Mouse (Mus musculus) testis, adult 2 months (tissue): ENCODE data around the gene Gss.

Experiments
- CTCF ChIP-seq: fragments of 200-500 bp; IDR thresholded peaks from 2 replicates; pipeline ENCODE4 v1.5.1; 2012; ENCODE audit warnings: low read depth, mild to moderate bottlenecking, inconsistent platforms, low read length, moderate library complexity; ENCODE audit not compliant: control insufficient read depth, insufficient read depth, insufficient replicate concordance
- POLR2A ChIP-seq: fragments of 200-500 bp; IDR thresholded peaks from 2 replicates; pipeline ENCODE4 v1.6.1; 2012; ENCODE audit warnings: low read depth, mild to moderate bottlenecking, inconsistent platforms, low read length, moderate library complexity; ENCODE audit not compliant: control insufficient read depth

- TF ChIP-seq CTCF, result no peak
- no peak for TF ChIP-seq POLR2A
Observed at GRCm38 (mm10) chr2:155518531-155519270, 73.9 kb downstream of the Gss start.
